Mouse (Mus musculus): ENCODE data around the gene Nhs. TPM values are rescaled to one million over a fixed set of nuclear protein-coding genes. Genes with fewer than 3 reads are reported as not detected.

The Nhs gene
- polyA plus RNA-seq, 1 experiment from 2014 or later: 3.7 TPM

DNA sequence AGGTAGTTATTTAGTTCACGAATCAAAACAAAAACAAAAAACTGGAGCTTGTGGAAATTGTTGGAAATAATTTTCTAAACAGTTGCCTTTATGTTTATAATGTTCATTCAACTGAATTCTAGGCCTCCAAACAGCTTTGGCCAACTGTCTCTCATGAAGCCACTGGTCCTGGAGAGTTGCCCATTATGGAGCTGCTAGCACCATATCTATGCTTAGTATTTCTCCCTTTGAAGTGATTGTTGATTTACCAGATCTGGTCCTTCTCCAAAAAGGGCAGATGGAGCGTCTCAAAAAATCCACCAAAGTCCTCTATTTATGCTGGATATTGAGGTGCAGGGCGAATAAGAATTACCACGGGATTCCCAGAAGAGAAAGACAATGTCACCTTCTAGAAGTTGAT is 147.0 kb downstream of the Nhs start:
- 78% methylated on average over 4 of the region's 4 CpGs for WGBS
- no peaks in the 10 kb centered on the region for H3K36me3 ChIP-seq
- peaks cover 3% of the 10 kb centered on the region; the same call in 1 of the 2 replicates for H3K27me3 ChIP-seq
- H3K9me3 ChIP-seq: no peaks in the 10 kb centered on the region
- no peak for ATAC-seq (ENCODE audit: insufficient number of reproducible peaks, insufficient read depth, low FRiP score, low TSS enrichment)
- no peak overlapping the region for H3K4me3 ChIP-seq
- no peak overlapping the region for H3K9ac ChIP-seq
- H3K4me1 ChIP-seq: no peaks in the 10 kb centered on the region
- H3K27ac ChIP-seq: no peak overlapping the region
- H3K4me2 ChIP-seq (replicated peaks): no peak overlapping the region

- peaks cover 9% of the 10 kb centered on the region; the same call in 1 of the 2 replicates for H3K27me3 ChIP-seq
- no peak overlapping the region for H3K4me2 ChIP-seq (replicated peaks)
- H3K4me3 ChIP-seq: no peak overlapping the region
- H3K9me3 ChIP-seq: no peaks in the 10 kb centered on the region
- H3K9ac ChIP-seq: no peak overlapping the region
- H3K36me3 ChIP-seq: no peaks in the 10 kb centered on the region
- 28% methylated on average over 3 of the region's 3 CpGs for WGBS
- H3K4me1 ChIP-seq: no peaks in the 10 kb centered on the region
- no peak for ATAC-seq (ENCODE audit: insufficient number of reproducible peaks, insufficient read depth, low FRiP score, low TSS enrichment)
- no peak overlapping the region for H3K27ac ChIP-seq
Measured at GRCm38 (mm10) chrX:162009876-162010275, 149.7 kb downstream of the Nhs start.

DNA sequence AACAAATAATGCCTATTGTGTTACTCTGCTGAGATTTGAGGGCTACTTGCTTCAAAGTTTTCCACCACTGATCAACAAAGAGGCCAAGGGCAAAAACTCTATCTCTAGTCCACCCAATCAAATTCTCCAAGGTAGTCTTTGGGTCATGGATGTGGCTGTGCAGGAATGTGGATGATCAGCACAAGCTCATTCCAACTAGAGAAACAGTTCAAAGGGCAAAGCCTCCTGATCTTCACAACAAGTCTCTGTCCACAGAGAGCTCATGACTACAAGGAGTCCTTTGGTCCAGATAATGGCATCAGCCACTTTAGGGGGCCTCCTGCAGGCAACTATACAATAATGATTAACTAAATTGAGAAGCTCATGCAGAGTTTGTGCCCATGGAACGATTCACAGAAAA is 155.7 kb downstream of the Nhs start:
- Histone ChIP-seq H3K4me3 (no peak overlapping the region), H3K4me2 (replicated peaks) (no peak overlapping the region), H3K27me3 (peaks cover 11% of the 10 kb centered on the region), H3K9me3 (no peaks in the 10 kb centered on the region), H3K27ac (no peak overlapping the region), H3K36me3 (no peaks in the 10 kb centered on the region), H3K9ac (no peak overlapping the region), H3K4me1 (no peaks in the 10 kb centered on the region)
- ATAC-seq (ENCODE audit: insufficient number of reproducible peaks, insufficient read depth, low FRiP score, low TSS enrichment): no peak
- WGBS: 58% methylated on average over 1 of the region's 1 CpGs

- H3K4me1 ChIP-seq: no peaks in the 10 kb centered on the region
- WGBS: 70% methylated on average over 3 of the region's 3 CpGs
- no peaks in the 10 kb centered on the region for H3K9me3 ChIP-seq
- H3K27ac ChIP-seq: no peak overlapping the region
- no peak overlapping the region for H3K4me3 ChIP-seq
- H3K4me2 ChIP-seq (replicated peaks): no peak overlapping the region
- no peak overlapping the region for H3K9ac ChIP-seq
- peaks cover 4% of the 10 kb centered on the region for H3K27me3 ChIP-seq
- ATAC-seq (ENCODE audit: insufficient number of reproducible peaks, insufficient read depth, low FRiP score, low TSS enrichment): no peak
- no peaks in the 10 kb centered on the region for H3K36me3 ChIP-seq
Measured at GRCm38 (mm10) chrX:161998876-161999275, 160.7 kb downstream of the Nhs start.

DNA sequence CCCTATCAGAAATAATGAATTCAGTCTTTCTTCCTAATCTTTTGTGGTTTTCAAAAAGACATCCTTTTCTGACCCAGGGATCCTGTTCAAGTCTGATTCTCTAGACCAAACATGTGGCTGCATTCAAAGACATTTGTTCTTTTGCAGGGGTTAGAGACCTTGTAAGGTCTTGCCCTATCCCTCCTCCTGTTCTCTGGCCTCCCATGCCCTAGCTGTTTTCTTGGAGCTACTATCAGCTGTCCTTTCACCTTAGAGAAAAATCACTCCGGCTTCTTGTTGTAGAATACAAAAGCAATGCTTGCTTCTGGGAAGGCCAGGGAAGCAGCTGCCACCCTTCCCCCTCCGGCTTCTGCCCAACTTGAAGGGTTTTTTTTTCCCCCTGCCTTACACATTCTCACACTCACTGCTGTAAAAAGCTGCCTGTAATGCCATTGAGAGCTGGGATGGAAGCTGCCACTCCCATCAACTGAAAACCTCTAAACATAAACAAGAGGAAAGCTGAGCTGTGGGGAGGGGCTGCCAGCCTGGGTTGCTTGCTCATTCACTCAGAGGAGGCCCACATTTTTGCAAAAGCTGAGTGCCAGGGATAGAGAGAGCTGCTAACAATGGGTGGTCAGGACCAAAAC is 162.2 kb downstream of the Nhs start:
- WGBS: 41% methylated on average over 2 of the region's 2 CpGs
- H3K27me3 ChIP-seq: peaks cover 5% of the 10 kb centered on the region
- no peak overlapping the region for H3K27ac ChIP-seq

GRCm38 (mm10) chrX:161990171-161990570 is 169.4 kb downstream of the Nhs start:
- Histone ChIP-seq H3K9ac (no peak overlapping the region), H3K4me3 (no peak overlapping the region), H3K36me3 (no peaks in the 10 kb centered on the region), H3K27me3 (peaks cover 5% of the 10 kb centered on the region), H3K27ac (no peak overlapping the region), H3K4me1 (no peaks in the 10 kb centered on the region), H3K4me2 (replicated peaks) (no peak overlapping the region), H3K9me3 (no peaks in the 10 kb centered on the region)
- no peak for ATAC-seq (ENCODE audit: insufficient number of reproducible peaks, insufficient read depth, low FRiP score, low TSS enrichment)
- 86% methylated on average over 1 of the region's 1 CpGs for WGBS

More for the DNA sequence above, 162.2 kb downstream of the Nhs start:
- Histone ChIP-seq H3K9me3 (no peaks in the 10 kb centered on the region), H3K4me1 (no peaks in the 10 kb centered on the region), H3K4me3 (no peak overlapping the region), H3K9ac (no peak overlapping the region), H3K36me3 (no peaks in the 10 kb centered on the region), H3K4me2 (replicated peaks) (no peak overlapping the region)
- ATAC-seq (ENCODE audit: insufficient number of reproducible peaks, insufficient read depth, low FRiP score, low TSS enrichment): peak; percentile 52; the same call in 1 of the 2 replicates

- no peak for ATAC-seq (ENCODE audit: insufficient number of reproducible peaks, insufficient read depth, low FRiP score, low TSS enrichment)
- H3K27ac ChIP-seq: no peak overlapping the region
- H3K9me3 ChIP-seq: no peaks in the 10 kb centered on the region
- no peak overlapping the region for H3K4me3 ChIP-seq
- H3K4me2 ChIP-seq (replicated peaks): no peak overlapping the region
- no peaks in the 10 kb centered on the region for H3K36me3 ChIP-seq
- WGBS: 66% methylated on average over 6 of the region's 6 CpGs
- no peak overlapping the region for H3K9ac ChIP-seq
- H3K4me1 ChIP-seq: no peaks in the 10 kb centered on the region
- peaks cover 12% of the 10 kb centered on the region for H3K27me3 ChIP-seq
Measured at GRCm38 (mm10) chrX:161984961-161985360, 174.6 kb downstream of the Nhs start.

DNA sequence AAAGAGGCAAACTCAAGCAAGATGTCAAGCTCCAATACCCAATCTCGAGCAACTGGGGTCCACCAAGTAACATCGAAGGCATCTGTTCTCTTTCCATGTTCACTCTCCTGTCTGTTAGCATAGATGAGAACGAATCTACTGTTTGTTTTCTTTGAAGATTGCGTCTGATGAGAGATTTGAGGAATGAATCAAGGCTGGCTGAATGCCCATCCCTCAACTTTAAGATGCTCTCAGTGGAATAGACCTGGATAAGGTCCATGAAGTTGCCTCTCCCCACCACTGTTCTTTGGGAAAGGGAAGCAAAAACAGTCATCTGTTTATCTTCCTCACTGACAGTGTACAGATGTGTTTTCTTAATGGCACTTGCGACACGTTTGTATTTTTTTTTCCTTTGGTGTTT is 178.1 kb downstream of the Nhs start:
- no peaks in the 10 kb centered on the region for H3K9me3 ChIP-seq
- peaks cover 18% of the 10 kb centered on the region; the same call in 1 of the 2 replicates for H3K27me3 ChIP-seq
- ATAC-seq (ENCODE audit: insufficient number of reproducible peaks, insufficient read depth, low FRiP score, low TSS enrichment): no peak
- no peak overlapping the region for H3K4me3 ChIP-seq
- H3K27ac ChIP-seq: no peak overlapping the region
- no peaks in the 10 kb centered on the region for H3K4me1 ChIP-seq
- WGBS: 65% methylated on average over 6 of the region's 6 CpGs
- no peaks in the 10 kb centered on the region for H3K36me3 ChIP-seq
- no peak overlapping the region for H3K9ac ChIP-seq
- H3K4me2 ChIP-seq (replicated peaks): no peak overlapping the region

GRCm38 (mm10) chrX:161979946-161980345 is 179.6 kb downstream of the Nhs start:
- no peaks in the 10 kb centered on the region for H3K9me3 ChIP-seq
- H3K27ac ChIP-seq: no peak overlapping the region
- H3K4me2 ChIP-seq (replicated peaks): no peak overlapping the region
- H3K9ac ChIP-seq: no peak overlapping the region
- ATAC-seq (ENCODE audit: insufficient number of reproducible peaks, insufficient read depth, low FRiP score, low TSS enrichment): no peak
- H3K27me3 ChIP-seq: peaks cover 20% of the 10 kb centered on the region; the same call in 1 of the 2 replicates
- H3K4me1 ChIP-seq: no peaks in the 10 kb centered on the region
- no peaks in the 10 kb centered on the region for H3K36me3 ChIP-seq
- no peak overlapping the region for H3K4me3 ChIP-seq

GRCm38 (mm10) chrX:161977236-161977841 is 182.2 kb downstream of the Nhs start:
- no peak overlapping the region for H3K9ac ChIP-seq
- H3K4me1 ChIP-seq: no peaks in the 10 kb centered on the region
- no peaks in the 10 kb centered on the region for H3K9me3 ChIP-seq
- peaks cover 14% of the 10 kb centered on the region; the same call in 1 of the 2 replicates for H3K27me3 ChIP-seq
- no peak for ATAC-seq (ENCODE audit: insufficient number of reproducible peaks, insufficient read depth, low FRiP score, low TSS enrichment)
- no peak overlapping the region for H3K27ac ChIP-seq
- 73% methylated on average over 4 of the region's 4 CpGs for WGBS
- no peaks in the 10 kb centered on the region for H3K36me3 ChIP-seq
- no peak overlapping the region for H3K4me3 ChIP-seq
- no peak overlapping the region for H3K4me2 ChIP-seq (replicated peaks)

- Histone ChIP-seq H3K27ac (no peak overlapping the region), H3K36me3 (no peaks in the 10 kb centered on the region), H3K27me3 (peaks cover 14% of the 10 kb centered on the region; the same call in 1 of the 2 replicates), H3K9me3 (no peaks in the 10 kb centered on the region), H3K9ac (no peak overlapping the region), H3K4me1 (no peaks in the 10 kb centered on the region), H3K4me2 (replicated peaks) (no peak overlapping the region), H3K4me3 (no peak overlapping the region)
- 75% methylated on average over 2 of the region's 2 CpGs for WGBS
- ATAC-seq (ENCODE audit: insufficient number of reproducible peaks, insufficient read depth, low FRiP score, low TSS enrichment): no peak
Measured at GRCm38 (mm10) chrX:161976376-161976775, 183.2 kb downstream of the Nhs start.

- Histone ChIP-seq H3K4me3 (no peak overlapping the region), H3K36me3 (no peaks in the 10 kb centered on the region), H3K27me3 (peaks cover 12% of the 10 kb centered on the region; the same call in 1 of the 2 replicates), H3K27ac (no peak overlapping the region), H3K9me3 (no peaks in the 10 kb centered on the region), H3K4me1 (no peaks in the 10 kb centered on the region), H3K4me2 (replicated peaks) (no peak overlapping the region), H3K9ac (no peak overlapping the region)
- WGBS: 27% methylated on average over 3 of the region's 3 CpGs
- no peak for ATAC-seq (ENCODE audit: insufficient number of reproducible peaks, insufficient read depth, low FRiP score, low TSS enrichment)
Measured at GRCm38 (mm10) chrX:161973572-161973971, 186.0 kb downstream of the Nhs start.
